Mouse (Mus musculus): ENCODE measurements around the gene Reep6.

Reep6 gene

DNA sequence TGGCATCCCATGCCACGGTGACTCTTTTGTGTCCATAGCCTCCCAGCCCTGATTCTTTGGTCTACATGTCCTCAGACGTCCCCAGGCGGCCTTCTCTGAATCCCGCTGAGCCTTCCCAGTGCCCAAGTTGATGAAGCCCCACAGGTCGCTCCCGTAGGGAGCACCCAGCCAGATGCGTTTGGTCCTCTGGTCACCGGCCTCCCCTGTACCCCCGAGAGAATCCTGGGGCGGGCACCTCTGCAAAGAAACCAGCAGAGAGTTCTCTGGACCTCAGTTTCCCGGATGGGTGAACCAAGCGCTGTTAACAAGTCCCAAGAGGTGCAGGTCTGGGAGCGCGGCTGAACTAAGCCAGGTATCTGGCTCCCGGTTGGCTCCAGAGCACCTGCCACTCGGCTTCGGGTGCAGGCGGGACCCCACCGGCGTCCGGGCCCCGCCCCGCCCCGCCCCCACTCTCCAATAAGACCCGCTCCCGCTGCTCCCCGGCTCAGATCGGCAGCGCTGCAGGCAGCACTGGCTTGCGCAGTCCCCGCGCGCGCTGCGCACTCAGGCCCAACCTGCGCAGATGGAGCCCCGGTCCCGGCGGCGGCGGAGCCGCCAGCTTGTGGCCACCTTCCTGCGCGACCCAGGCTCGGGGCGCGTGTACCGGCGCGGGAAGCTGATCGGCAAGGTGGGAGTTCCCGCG, 26.4 kb downstream of the Reep6 start, which contains the start of gene Plk5:
Plk5 (plus strand) TSS at position 459 of the 682 bp plus-strand sequence.
- no peak for DNase-seq

DNA sequence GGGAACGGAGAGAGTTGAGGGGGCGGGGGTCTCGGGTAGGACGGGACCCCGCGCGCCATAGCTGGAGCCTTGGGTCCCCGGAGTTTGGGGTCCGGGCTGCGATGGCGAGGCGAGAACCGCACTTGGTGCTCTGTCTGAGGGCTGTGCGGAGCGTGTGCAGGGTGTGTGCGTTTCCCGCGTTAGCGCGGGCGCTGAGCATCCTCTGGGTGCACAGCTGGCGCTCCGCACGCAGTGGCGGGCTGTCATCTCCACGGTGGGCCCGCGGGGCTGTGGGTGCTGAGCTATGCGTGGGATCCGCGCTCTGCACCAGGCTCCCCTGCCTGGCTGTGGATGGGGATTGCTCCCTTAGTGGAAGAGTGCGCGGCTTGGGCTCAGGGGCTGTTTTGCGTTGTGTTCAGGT, 27.0 kb downstream of the Reep6 start:
- no peak for DNase-seq

DNA sequence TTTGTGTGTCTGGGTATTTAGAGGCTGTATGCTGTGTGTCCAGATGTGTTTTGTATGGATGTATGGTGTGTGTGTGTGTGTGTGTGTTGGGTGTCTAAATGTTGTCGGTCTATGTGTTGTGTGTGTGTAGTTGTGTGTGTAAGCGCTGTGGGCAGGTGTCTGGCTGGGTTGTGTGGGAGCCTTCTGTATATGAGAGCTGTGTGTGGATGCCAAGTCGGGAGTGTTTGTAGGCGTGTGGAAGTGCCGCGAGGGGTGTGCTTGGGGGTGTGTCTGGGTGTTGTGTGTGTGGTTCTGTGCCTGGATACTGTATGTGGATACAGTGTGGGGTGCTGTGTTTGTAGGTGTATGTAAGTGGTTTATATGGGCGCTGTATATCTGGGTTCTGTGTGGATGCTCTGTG, 27.6 kb downstream of the Reep6 start:
- DNase-seq = no peak

DNA sequence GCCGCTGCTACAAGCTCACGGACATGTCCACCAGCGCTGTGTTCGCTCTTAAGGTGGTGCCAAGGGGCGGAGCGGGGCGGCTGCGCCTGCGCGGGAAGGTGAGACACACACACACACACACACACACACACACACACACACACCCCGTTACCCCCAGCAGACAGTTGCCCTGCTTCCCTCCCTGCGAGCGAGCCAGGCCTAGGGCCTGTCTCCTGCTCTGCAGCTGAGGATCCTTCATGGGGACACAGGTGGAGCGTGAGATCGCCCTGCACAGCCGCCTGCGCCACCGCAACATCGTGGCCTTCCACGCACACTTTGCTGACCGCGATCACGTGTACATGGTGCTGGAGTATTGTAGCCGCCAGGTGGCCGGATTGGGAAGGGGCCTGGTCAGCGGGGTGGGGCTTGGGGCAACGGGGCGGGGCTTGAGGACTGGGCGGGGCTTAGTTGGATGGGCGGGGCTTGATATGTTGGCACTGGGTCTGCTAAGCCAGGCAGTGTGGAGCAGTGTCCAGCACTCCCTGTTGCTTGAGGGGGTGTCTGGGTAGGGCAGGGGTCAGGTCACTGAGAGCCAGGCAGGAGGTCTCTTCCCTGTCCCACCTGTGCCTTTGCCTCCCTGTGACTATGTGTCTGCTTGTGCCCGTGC, 28.4 kb downstream of the Reep6 start:
- peak; percentile 48 for DNase-seq

DNA sequence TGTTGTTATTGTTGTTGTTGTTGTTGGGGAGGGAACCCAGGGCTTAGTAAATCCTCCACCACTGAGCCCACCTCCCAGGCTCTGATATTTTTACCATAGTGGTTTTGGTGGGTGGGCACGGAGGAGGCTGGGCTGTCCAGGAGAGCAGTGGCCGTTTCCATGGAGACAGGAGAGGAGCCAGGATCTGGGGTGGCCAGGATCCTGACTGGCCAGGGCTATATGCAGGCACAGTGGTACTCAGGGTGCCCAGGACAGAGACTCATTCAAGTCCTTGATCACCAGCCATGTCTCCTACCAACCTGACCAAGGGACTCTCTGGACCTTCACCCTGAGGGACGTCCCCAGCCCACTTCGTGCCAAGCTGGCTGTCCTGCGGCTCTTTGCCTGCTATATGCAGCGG, 34.0 kb downstream of the Reep6 start:
- DNase-seq = no peak

DNA sequence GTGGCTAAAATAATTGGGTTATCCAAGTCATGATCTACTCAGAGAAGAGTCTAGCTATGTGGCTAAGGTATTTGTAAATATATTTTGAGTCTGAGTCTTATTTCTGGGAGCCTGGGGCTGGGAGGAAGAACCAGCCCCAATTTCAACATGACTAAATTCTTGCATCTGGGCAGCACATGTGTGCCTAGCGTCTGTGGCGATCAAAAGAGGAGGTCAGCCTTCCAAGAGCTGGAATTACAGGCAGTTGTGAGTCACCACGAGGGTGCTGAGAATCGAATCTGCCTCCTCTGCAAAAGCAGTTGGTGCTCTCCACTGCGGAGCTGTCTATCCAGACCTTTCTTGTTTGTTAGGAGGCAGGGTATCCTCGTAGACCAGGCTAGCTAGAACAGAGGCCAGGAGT, 36.0 kb downstream of the Reep6 start:
- no peak for DNase-seq

DNA sequence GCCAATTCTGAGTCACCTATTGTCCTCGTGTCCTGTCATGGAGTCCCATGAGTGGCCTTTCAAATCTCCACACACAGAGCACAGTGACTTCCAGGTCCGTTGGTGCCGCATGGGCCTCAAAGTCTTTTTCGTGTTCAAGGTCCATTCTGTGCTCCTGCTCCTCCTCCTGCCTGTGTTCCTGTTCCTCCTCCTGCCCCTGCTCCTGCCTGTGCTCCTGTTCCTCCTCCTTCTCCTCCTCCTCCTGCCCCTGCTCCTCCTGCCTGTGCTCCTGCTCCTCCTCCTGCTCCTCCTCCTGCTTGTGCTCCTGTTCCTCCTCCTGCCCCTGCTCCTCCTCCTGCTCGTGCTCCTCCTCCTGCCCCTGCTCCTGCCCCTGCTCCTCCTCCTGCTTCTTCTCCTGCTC, 38.2 kb downstream of the Reep6 start:
- no peak for DNase-seq

DNA sequence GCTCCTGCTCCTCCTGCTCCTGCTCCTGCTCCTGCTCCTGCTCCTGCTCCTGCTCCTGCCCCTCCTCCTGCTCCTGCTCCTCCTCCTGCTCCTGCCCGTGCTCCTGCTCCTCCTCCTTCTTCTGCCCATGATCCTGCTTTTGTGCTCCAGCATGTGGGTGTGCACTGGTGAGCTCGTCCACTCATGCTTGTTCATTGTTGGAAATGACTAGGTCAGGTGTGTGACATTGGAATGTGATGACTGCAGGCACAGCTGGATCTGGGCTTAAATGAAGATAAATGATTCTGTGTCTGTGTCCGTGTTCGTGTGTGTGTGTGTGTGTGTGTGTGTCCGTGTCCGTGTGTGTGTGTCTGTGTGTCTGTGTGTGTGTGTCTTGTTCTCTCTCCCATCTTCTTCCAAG, 38.6 kb downstream of the Reep6 start:
- no peak for DNase-seq

DNA sequence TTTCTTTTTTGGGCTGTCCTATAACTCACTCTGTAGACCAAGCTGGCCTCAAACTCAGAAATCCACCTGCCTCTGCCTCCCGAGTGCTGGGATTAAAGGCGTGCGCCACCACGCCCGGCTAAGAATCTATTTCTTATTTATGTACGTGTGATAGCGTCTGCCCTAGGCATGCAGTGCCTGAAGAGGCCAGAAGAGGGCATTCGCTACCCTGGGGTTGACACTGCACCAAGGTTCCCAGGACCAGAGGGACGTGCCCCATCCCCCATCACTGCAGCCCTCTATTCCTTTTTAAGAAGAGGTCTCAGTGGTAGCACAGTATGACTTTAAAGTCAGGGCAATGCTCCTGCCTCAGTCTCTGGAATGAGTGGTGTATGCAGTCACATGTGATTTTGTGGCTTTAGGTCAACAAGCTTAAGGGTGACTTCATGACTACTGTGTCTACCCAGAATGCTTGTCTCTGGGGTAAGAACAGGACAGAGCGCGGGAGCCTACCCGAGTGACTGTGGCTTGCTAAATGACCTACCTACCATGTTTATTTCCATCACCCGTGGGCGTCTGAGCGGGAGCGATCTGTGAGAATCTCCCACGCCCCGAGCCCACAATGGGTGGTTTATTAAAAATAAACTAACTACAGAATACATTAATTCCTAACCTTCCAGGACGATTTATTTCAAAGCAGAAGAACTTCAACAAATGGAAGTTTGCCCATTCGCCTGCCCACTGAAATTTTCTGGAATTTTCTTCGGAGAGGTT, 40.4 kb downstream of the Reep6 start:
- DNase-seq = no peak

DNA sequence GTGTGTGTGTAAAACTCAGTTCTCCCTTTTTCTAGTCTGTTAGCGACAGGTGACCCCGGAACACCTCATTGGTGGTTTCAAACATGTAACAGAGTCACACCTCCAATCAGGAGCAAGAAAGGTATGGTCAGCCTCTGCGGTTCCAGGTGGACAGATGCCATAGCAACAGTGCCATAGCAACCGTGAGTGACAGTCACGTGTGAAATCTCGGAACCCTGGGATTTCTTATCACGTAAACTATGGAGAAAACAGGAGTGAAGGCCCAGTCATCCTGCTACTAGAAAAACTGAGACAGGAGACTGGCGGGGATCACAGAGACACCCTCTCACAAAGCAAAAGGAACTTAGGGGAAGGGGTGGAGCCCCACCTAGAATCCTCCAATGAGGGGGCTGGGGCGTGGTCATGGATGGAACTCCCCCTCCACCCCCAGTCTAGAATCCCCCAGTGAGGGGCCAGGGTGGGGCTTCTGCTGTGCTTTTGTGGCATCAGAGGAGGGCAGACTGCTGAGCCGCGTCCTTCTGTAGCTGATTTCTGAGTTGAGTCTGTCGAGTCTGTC, 41.7 kb downstream of the Reep6 start:
- peak; percentile 80 for DNase-seq

DNA sequence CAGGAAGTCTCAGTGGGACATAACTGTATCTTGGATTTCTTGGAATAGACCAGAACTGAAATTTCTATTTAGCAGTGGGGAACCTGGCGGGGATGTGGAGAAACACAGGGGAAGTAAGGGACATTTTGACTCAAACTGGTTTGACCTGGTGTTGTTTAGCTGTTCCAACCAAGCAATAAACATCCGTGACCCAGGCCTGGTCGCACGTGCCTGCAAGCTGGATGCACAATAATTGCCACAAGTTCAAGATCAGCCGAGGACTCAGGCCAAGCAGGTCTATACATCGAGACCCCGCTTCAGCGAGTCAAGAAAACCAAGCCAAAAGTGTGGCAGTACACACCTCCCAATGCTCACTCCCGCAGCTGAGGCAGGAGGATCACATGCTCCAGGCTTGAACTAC, 42.2 kb downstream of the Reep6 start:
- DNase-seq = no peak

DNA sequence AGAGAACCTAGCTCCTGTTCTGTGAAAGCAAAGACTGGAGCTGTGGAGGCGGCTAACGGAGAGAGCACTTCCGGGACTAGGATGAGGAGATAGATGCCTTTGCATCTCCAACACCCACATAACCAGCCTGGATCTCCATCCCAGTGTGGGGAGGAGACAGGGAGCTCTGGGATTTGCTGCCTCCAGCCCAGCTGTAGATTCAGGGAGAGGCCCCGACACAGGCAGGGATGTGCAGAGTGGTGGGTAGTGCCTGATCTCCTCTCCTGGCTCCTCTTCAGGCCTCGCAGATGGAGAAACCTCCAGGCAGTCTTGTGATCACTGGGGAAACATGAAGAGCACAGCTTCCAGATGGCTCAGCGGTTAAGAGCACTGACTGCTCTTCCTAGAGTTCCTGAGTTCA, 43.0 kb downstream of the Reep6 start:
- DNase-seq = no peak

DNA sequence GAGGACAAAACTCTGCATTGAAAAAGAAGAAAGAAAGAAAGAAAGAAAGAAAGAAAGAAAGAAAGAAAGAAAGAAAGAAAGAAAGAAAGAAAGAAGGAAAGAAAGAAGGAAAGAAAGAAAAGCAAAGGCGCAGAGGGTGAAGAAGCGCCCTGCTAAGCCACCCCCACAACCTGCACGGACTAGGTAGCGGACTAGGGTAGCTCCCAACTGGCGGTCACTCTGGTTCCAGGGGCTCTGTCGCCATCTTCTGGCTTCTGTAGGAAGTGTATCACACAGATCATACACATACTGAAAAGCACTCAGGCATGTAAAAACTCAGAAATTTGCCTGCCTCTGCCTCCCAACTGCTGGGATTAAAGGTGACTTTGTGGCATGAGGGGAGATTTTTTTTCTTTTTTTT, 44.3 kb downstream of the Reep6 start:
- peak; percentile 90 for DNase-seq

DNA sequence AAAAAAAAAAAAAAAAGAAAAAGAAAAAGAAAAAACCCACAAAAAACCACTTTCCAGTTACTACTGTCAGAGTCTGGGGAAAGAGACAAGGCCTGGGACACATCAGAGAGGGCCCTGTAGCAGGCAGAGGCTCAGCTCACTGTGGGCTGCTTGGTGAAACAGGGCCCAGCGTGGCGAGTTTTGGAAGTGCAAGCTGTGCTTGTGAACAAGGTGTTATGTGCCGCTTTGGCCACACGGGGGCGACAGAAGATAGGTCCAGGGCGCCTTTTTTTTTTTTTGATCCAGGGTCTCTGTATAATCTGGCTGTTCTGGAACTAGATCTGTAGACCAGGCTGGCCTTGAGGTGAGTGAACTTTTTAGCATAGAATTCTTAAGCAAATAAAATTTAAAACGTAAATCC, 46.4 kb downstream of the Reep6 start:
- peak; percentile 97 for DNase-seq

DNA sequence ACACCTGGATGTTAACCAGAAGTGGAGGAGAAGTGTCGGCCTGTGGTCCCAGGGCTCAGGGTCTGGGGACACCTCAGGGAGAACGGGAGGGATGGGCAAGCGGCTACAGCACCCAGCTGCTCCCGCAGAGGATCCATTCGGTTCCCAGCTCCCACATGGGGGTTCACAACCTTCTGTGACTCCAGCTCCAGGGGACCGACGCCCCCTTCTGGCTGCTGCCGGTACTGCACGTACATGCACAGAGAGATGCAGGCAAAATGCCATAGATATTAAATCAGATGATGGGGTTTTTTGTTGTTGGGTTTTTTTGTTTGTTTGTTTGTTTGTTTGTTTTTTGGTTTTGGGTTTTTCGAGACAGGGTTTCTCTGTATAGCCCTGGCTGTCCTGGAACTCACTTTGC, 48.0 kb downstream of the Reep6 start:
- DNase-seq = peak; percentile 48

DNA sequence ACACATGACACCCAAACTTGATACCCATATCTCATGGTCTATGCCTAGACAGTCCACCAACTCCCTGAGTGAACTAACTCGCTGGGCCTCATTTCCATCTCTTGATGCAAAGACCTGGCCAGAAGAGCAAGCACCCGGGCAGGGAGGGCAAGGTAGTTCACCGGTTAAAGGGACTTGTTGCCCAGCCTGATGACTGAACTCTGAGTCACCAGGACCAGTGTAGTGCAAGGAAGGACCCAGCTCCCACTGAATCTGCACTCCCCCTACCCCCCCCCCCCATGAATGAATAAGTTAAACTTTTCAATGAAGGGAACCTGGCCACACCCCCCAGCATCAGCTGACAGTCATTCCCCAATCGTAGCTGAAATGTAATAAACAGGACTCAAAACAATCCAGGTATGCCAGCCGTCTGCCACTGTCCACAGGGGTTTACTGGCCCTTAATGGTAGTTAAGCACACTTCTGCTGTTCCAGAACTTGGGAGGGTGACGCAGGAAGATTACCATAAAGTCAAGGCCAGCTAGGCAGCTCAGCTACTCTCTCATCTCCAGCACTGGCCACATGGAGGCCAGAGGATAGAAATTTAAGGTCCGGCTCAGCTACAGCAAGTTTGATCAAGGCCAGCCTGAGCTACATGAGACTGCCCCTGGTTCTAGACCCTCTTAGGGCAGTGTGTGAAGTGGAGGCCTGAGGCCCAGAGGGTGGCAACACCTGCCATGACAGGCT, 53.0 kb downstream of the Reep6 start:
- DNase-seq = no peak

DNA sequence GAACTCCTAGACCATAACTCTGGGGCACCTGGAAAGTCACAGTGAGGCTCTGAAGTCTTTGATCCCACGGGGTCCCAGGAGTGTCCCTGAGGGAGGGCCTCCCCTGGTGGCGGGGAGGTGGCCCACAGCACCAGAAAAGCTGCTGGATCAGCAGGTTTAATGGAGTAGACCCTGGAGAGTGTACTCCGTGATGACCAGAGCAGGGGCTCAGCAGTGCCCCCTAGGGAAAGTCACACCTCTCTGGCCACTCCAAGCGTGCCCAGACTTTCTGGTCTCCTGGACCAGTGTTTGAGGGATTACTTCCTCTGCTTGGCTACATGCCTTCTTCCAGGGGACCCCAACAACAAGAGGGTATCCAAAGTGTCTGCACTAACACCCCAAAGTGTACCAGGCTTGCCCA, 53.7 kb downstream of the Reep6 start:
- peak; percentile 55 for DNase-seq

DNA sequence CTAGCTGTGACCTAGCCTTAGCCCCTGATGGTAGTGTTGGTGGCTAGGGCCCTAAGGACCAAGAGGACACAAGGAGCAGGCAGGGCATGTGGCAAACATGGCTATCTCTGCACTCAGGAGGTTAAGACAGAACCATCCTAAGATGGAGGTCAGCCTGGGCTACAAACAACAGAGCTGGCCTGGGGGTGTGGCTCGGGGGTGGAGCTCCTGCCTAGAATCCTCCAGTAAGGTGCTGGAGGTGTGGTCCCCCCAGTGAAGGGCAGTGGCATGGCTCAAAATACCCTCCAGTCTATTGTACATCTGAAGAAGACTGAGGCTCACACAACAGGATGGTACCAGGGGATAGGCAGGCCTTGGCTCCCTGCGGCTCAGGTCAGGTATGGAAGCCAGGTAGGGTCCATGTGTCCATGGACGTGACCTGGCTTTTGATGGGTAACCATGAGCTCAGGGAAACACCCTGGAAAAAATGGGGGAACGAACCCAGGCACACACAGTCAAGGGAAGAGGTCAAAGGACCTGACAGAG, 54.4 kb downstream of the Reep6 start:
- no peak for DNase-seq

DNA sequence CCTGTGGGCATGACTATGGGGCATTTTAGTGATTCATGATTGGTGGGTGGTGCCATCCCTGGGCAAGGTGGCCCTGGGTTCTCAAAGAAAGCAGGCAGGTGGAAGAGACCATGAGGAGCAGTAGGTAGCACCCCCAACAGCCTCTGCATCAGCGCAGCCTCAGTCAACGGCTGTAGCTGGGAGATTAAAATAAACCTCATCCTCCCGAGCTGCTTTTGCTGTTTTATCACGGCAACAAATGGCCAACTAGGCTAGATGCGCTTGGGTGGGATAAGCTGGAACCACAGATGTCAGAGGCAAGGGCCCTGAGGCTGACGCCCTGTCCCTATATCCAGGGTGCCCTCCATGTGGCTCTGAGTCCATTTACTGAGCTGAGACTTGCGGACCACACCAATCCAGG, 55.0 kb downstream of the Reep6 start:
- no peak for DNase-seq

DNA sequence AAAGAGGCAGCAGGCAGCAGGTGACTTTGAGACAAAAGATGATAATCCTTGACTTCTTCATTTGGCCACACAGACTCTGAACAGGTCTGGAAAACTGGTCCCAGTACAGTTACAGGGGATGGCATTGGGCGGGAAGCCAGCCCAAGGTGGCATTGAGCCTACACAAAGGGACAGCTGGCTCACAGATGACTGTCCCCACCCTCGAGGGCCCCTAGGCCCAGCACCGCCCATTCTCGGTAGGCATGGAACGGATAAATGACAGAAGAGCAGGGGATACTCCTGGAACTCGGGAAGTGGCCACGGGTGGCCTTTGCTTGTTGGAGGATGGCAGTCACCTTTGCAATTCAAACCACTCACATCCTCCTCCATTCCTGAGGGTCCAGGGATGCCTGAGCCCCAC, 55.6 kb downstream of the Reep6 start:
- no peak for DNase-seq

All from lung, postnatal 10 days (tissue).